Mouse (Mus musculus): ENCODE results near the gene Ppil4. TPM values are rescaled to one million over a fixed set of nuclear protein-coding genes. Genes with fewer than 3 reads are reported as not detected.

Ppil4 gene
- polyA plus RNA-seq, 1 experiment from 2014 or later, result 28.1 TPM

Small RNA genes within 50 kb of the gene (microRNA-seq; reads per million reads assigned to microRNA genes)
- gene Mir5104, result 3.6 reads per million, percentile 10 among the genes with 10 or more reads in this experiment

Other genes starting within 250 kb of the Ppil4 start
- gene Lrp11, start 203.1 kb upstream of the Ppil4 start, polyA plus RNA-seq (2015; fragmentation: Nextera tagmentation; extraction: Ambion mirVana), result 3.1 and 3.7 TPM in 2 replicates
- 36.9 and 39.5 TPM in 2 replicates for gene Nup43, start 125.4 kb upstream of the Ppil4 start, polyA plus RNA-seq (2015; fragmentation: Nextera tagmentation; extraction: Ambion mirVana)
- gene Pcmt1, start 111.8 kb upstream of the Ppil4 start, polyA plus RNA-seq (2015; fragmentation: Nextera tagmentation; extraction: Ambion mirVana), result 105 and 112 TPM in 2 replicates
- gene Lats1, start 111.7 kb upstream of the Ppil4 start, polyA plus RNA-seq (2015; fragmentation: Nextera tagmentation; extraction: Ambion mirVana), result 5.7 and 7.3 TPM in 2 replicates
- gene Katna1, start 66.9 kb upstream of the Ppil4 start, polyA plus RNA-seq (2015; fragmentation: Nextera tagmentation; extraction: Ambion mirVana), result 54.2 and 60.4 TPM in 2 replicates
- gene Ginm1, start 67 bp upstream of the Ppil4 start, polyA plus RNA-seq (2015; fragmentation: Nextera tagmentation; extraction: Ambion mirVana), result 70.3 and 71.2 TPM in 2 replicates
- gene Zc3h12d, start 39.6 kb downstream of the Ppil4 start, polyA plus RNA-seq (2015; fragmentation: Nextera tagmentation; extraction: Ambion mirVana), result 0.67 and 0.78 TPM in 2 replicates
- gene Tab2, start 163.3 kb downstream of the Ppil4 start, polyA plus RNA-seq (2015; fragmentation: Nextera tagmentation; extraction: Ambion mirVana), result 12.8 and 12.9 TPM in 2 replicates

Measured in intestine, embryonic 16.5 days (tissue).